Mouse (Mus musculus): ENCODE measurements around the gene Ush1g. TPM values are rescaled to one million over a fixed set of nuclear protein-coding genes. Genes with fewer than 3 reads are reported as not detected.

Ush1g gene
- polyA plus RNA-seq, 1 experiment: not detected

DNA sequence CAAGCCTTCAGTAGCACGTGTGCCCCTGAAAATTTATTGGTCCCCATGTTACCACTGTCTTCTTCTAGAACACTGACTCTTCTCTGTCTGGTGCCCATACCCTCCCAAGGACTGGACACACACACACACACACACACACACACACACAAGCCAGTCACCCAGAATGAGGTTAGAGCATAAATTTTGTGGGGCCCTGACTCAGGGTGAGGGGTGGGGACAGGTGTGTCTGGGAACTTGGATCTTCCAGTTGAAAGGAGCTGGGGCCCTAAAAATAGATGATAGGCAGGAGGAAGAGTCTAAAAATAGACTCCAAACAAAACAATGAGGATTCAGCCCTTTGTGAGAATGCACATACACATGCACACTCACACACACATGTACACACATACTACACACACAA, 13.1 kb downstream of the Ush1g start:
- TF ChIP-seq CTCF (IDR thresholded peaks at IDR 0.05; ENCODE audit: low read depth, low read length) (no peak), POLR2A (IDR thresholded peaks at IDR 0.05; ENCODE audit: borderline replicate concordance, low read depth, low read length) (no peak)
- H3K4me3 ChIP-seq (ENCODE audit: insufficient read depth, low read length): no peak overlapping the region
- H3K27ac ChIP-seq (ENCODE audit: insufficient read depth, low read depth, low read length): no peak overlapping the region
- H3K4me1 ChIP-seq (ENCODE audit: control insufficient read depth, insufficient read depth, low read length): no peaks in the 10 kb centered on the region

- TF ChIP-seq POLR2A (IDR thresholded peaks at IDR 0.05; ENCODE audit: borderline replicate concordance, low read depth, low read length): no peak
- no peak for TF ChIP-seq CTCF (IDR thresholded peaks at IDR 0.05; ENCODE audit: low read depth, low read length)
- Histone ChIP-seq H3K4me3 (ENCODE audit: insufficient read depth, low read length) (no peak within 1 kb of the TSS), H3K4me1 (ENCODE audit: control insufficient read depth, insufficient read depth, low read length) (no peaks in the 10 kb centered on the region)
Measured at GRCm38 (mm10) chr11:115306863-115307262, 15.0 kb downstream of the Ush1g start, which contains the start of gene Otop2. Gene Otop2 (plus strand): TSS chr11:115307163.

GRCm38 (mm10) chr11:115303167-115303566, 18.7 kb downstream of the Ush1g start:
- no peak for TF ChIP-seq CTCF (IDR thresholded peaks at IDR 0.05; ENCODE audit: low read depth, low read length)
- no peak for TF ChIP-seq POLR2A (IDR thresholded peaks at IDR 0.05; ENCODE audit: borderline replicate concordance, low read depth, low read length)
- Histone ChIP-seq H3K27ac (ENCODE audit: insufficient read depth, low read depth, low read length) (no peak overlapping the region), H3K4me1 (ENCODE audit: control insufficient read depth, insufficient read depth, low read length) (no peaks in the 10 kb centered on the region), H3K4me3 (ENCODE audit: insufficient read depth, low read length) (no peak overlapping the region)

More at GRCm38 (mm10) chr11:115306863-115307262, 15.0 kb downstream of the Ush1g start, which contains the start of gene Otop2:
- H3K27ac ChIP-seq (ENCODE audit: insufficient read depth, low read depth, low read length): no peak within 1 kb of the TSS

DNA sequence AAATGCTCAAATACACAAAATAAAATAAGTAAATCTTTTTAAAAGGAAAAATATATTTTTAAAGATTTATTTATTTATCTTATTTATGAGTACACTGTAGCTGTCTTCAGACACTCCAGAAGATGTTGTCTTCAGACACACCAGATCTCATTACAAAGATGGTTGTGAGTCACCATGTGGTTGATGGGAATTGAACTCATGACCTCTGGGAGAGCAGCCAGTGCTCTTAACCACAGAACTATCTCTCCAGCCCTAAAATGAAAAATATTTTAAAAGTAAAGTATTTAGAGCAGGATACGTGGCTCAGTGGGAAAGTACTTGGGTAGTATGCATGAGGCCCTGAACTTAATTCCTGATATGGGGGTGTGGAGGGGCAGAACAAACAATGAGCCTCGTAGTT, 20.5 kb downstream of the Ush1g start:
- no peak overlapping the region for H3K4me3 ChIP-seq (ENCODE audit: insufficient read depth, low read length)
- H3K4me1 ChIP-seq (ENCODE audit: control insufficient read depth, insufficient read depth, low read length): peaks cover 3% of the 10 kb centered on the region; the same call in 1 of the 2 replicates
- TF ChIP-seq POLR2A (IDR thresholded peaks at IDR 0.05; ENCODE audit: borderline replicate concordance, low read depth, low read length) (no peak), CTCF (IDR thresholded peaks at IDR 0.05; ENCODE audit: low read depth, low read length) (no peak)
- no peak overlapping the region for H3K27ac ChIP-seq (ENCODE audit: insufficient read depth, low read depth, low read length)

GRCm38 (mm10) chr11:115300745-115301144, 21.1 kb downstream of the Ush1g start:
- Histone ChIP-seq H3K4me1 (ENCODE audit: control insufficient read depth, insufficient read depth, low read length) (peaks cover 3% of the 10 kb centered on the region; the same call in 1 of the 2 replicates), H3K4me3 (ENCODE audit: insufficient read depth, low read length) (no peak overlapping the region), H3K27ac (ENCODE audit: insufficient read depth, low read depth, low read length) (no peak overlapping the region)
- TF ChIP-seq POLR2A (IDR thresholded peaks at IDR 0.05; ENCODE audit: borderline replicate concordance, low read depth, low read length) (no peak), CTCF (IDR thresholded peaks at IDR 0.05; ENCODE audit: low read depth, low read length) (no peak)

DNA sequence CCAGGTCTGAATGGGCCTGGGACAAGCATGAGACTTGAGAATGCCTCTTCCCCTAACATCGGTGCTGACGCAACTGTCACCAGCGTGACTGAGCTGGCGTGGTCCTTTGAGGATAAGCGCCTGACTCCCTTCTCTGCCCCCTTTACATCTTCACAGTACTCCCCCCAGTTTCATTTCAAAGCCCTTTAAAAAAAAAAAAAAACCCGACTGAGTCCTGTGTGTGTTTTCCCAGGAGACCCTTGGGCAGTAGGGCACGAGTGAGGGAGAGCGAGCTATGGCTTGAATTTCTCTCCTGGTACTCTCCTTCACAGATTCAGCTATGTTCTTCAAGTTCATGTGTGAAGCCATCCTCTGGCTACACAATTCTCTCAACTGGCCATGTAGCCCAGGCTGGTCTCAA, 23.7 kb downstream of the Ush1g start:
- Histone ChIP-seq H3K27ac (ENCODE audit: insufficient read depth, low read depth, low read length) (no peak overlapping the region), H3K4me1 (ENCODE audit: control insufficient read depth, insufficient read depth, low read length) (peaks cover 3% of the 10 kb centered on the region; the same call in 1 of the 2 replicates), H3K4me3 (ENCODE audit: insufficient read depth, low read length) (no peak overlapping the region)
- TF ChIP-seq CTCF (IDR thresholded peaks at IDR 0.05; ENCODE audit: low read depth, low read length): no peak
- no peak for TF ChIP-seq POLR2A (IDR thresholded peaks at IDR 0.05; ENCODE audit: borderline replicate concordance, low read depth, low read length)

DNA sequence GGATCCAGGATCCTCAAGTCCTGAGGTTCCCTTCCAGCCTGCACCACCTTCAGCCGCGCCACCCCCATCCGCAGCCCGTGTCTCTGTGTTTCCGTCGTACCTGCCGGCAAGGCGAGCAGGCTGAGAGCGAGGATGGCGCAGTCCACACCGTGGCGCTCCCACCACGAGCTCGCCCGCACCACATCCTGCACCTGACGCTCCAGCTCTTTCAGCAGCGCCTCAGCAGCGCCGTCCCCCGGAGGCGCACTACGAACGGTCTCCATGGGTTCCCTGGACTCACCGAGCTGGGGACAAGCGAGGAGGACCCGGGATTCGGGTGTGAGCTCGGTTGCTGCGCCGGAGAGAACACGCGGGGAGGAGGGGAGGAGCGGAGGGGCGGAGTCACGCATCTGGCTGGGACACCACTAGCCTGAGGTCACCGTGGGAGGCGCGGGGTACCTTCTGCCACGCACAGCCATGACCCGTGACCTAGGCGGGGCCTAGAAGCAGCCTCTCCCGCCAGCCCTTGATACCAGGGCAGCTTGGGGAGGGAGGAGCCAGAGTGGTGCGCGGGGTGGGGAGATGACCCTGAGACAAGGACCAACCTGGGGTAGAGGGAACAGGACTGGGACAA, 24.5 kb downstream of the Ush1g start, which contains the start of gene Fads6:
TSS of gene Fads6 (minus strand) at position 450 of the 613 bp plus-strand sequence.
- Histone ChIP-seq H3K4me1 (ENCODE audit: control insufficient read depth, insufficient read depth, low read length) (peaks cover 3% of the 10 kb centered on the region; the same call in 1 of the 2 replicates), H3K27ac (ENCODE audit: insufficient read depth, low read depth, low read length) (no peak within 1 kb of the TSS), H3K4me3 (ENCODE audit: insufficient read depth, low read length) (peak within 1 kb of the TSS; percentile 69)
- TF ChIP-seq POLR2A (IDR thresholded peaks at IDR 0.05; ENCODE audit: borderline replicate concordance, low read depth, low read length) (no peak), CTCF (IDR thresholded peaks at IDR 0.05; ENCODE audit: low read depth, low read length) (no peak)

DNA sequence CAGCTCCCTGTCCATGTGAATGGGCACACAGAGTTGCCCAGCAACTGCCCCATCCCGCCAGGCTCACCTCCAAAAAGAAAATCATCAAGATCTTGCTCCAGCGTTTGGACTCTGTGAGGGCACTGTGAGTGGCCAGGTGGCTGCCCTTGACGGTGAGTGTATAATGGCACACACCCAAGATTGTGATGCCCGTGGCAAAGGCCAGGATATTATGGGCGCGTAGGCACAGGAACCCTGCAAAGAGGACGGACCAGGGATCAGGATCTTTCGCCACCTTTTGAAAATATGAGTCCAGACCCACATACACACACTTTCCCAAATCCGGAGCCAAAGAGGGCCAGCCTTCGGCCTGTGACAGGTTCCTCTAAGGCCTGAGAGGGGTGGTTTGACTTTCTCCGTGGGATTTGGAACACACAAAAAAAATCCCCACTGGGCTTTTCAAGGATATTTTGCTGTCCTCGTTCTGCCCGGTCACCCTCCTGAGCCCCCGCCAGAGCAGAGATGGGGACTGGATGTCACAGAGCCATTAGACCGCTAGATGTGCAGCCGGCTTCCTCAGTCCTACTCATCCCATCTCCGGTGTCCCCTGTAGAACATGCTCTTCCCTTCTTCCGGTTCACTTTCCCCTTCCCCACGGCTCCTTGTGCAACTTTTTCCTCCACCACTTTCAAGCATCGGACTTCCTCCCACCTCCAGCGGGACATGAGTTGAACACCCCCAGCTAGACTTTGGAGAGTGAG, 25.2 kb downstream of the Ush1g start:
- Histone ChIP-seq H3K4me3 (ENCODE audit: insufficient read depth, low read length) (peak overlapping the region; percentile 69), H3K27ac (ENCODE audit: insufficient read depth, low read depth, low read length) (no peak overlapping the region), H3K4me1 (ENCODE audit: control insufficient read depth, insufficient read depth, low read length) (peaks cover 7% of the 10 kb centered on the region)
- TF ChIP-seq POLR2A (IDR thresholded peaks at IDR 0.05; ENCODE audit: borderline replicate concordance, low read depth, low read length) (no peak), CTCF (IDR thresholded peaks at IDR 0.05; ENCODE audit: low read depth, low read length) (no peak)

GRCm38 (mm10) chr11:115295939-115296338, 25.9 kb downstream of the Ush1g start:
- no peak overlapping the region for H3K27ac ChIP-seq (ENCODE audit: insufficient read depth, low read depth, low read length)
- peaks cover 12% of the 10 kb centered on the region for H3K4me1 ChIP-seq (ENCODE audit: control insufficient read depth, insufficient read depth, low read length)
- TF ChIP-seq POLR2A (IDR thresholded peaks at IDR 0.05; ENCODE audit: borderline replicate concordance, low read depth, low read length): no peak
- no peak for TF ChIP-seq CTCF (IDR thresholded peaks at IDR 0.05; ENCODE audit: low read depth, low read length)
- H3K4me3 ChIP-seq (ENCODE audit: insufficient read depth, low read length): no peak overlapping the region

All from bone marrow macrophage, adult 2 months (primary cell).